Mouse (Mus musculus) hindbrain, postnatal 0 days (tissue): Measurements from ENCODE around the gene Myadml2. TPM values are rescaled to one million over a fixed set of nuclear protein-coding genes. Genes with fewer than 3 reads are reported as not detected.

ENCODE experiments used
- ATAC-seq: fragments of 200-750 bp; cut with Nextera tagmentation; 2 replicates; pipeline ENCODE4 v1.8.0; 2017; ENCODE audit warnings: mild to moderate bottlenecking, moderate TSS enrichment, moderate library complexity
- DNase-seq: peaks from one replicate; pipeline ENCODE4 v3.0.0-alpha.2; 2015; ENCODE audit warnings: low spot score
- H3K27ac ChIP-seq: fragments of 300-500 bp; sonication (generic); 2 replicates; pipeline ENCODE4 v1.5.1; 2014; ENCODE audit warnings: mild to moderate bottlenecking
- H3K27me3 ChIP-seq: fragments of 300-500 bp; sonication (generic); 2 replicates; pipeline ENCODE4 v1.6.1; 2014; ENCODE audit warnings: low read length, mixed read lengths; ENCODE audit not compliant: insufficient read depth
- H3K36me3 ChIP-seq: fragments of 300-500 bp; sonication (generic); 2 replicates; pipeline ENCODE4 v1.6.1; 2014; ENCODE audit warnings: low read length, mixed read lengths; ENCODE audit not compliant: insufficient read depth
- H3K4me1 ChIP-seq: fragments of 300-500 bp; sonication (generic); 2 replicates; pipeline ENCODE4 v1.6.1; 2014; ENCODE audit warnings: antibody characterized with exemption, low read length, mixed read lengths; ENCODE audit not compliant: insufficient read depth
- H3K4me2 ChIP-seq: fragments of 300-500 bp; sonication (generic); 2 replicates; pipeline ENCODE4 v1.6.1; 2014; ENCODE audit warnings: low read depth, mild to moderate bottlenecking, low read length, moderate library complexity, mixed read lengths
- H3K4me3 ChIP-seq: fragments of 300-500 bp; sonication (generic); 2 replicates; pipeline ENCODE4 v1.5.1; 2014; ENCODE audit warnings: low read length
- H3K9ac ChIP-seq: fragments of 300-500 bp; sonication (generic); replicated peaks from 2 replicates; pipeline ENCODE4 v1.6.1; 2014; ENCODE audit warnings: mild to moderate bottlenecking, low read length, moderate library complexity, mixed read lengths
- H3K9me3 ChIP-seq: fragments of 300-500 bp; sonication (generic); 2 replicates; pipeline ENCODE4 v1.6.1; 2016; ENCODE audit warnings: low read length, mixed read lengths
- CTCF ChIP-seq: IDR thresholded peaks from 2 replicates; pipeline ENCODE4 v1.5.1; 2016; ENCODE audit warnings: antibody characterized with exemption, control low read depth, low read depth
- WGBS: fragments of 180-500 bp; shearing (Covaris S2); extraction: QIAGEN DNeasy Blood & Tissue Kit; methylation state at CpG from one replicate; pipeline ENCODE4 v1.1.7; 2014; 5-methylcytosine and 5-hydroxymethylcytosine counted together
- polyA plus RNA-seq: library from polyadenylated mRNA; unstranded; fragments of >200 nt; fragmentation: Nextera tagmentation; extraction: Ambion mirVana; gene quantifications from 2 replicates; pipeline ENCODE4 v1.2.1, GENCODE M21; 2015
- total RNA-seq: library from RNA; depleted of rRNA; stranded (reverse); fragments of >200 nt; gene quantifications from 2 replicates; pipeline ENCODE4 v1.2.3, GENCODE M21; 2014; rRNA removed

Gene Myadml2
- total RNA-seq (1.4 and 1.5 TPM in 2 replicates), polyA plus RNA-seq (1.3 and 1.5 TPM in 2 replicates)

GRCm38 (mm10) chr11:120648001-120648476 is at the start of gene Myadml2:
Gene Myadml2, minus strand, starts transcription at chr11:120648158.
- Histone ChIP-seq H3K4me1 (peaks cover 9% of the 10 kb centered on the region; the same call in 1 of the 2 replicates), H3K9ac (peak within 1 kb of the TSS; percentile 28), H3K27ac (no peak within 1 kb of the TSS), H3K4me3 (peak within 1 kb of the TSS; percentile 18), H3K36me3 (no peaks in the 10 kb centered on the region), H3K9me3 (no peaks in the 10 kb centered on the region), H3K27me3 (no peaks in the 10 kb centered on the region), H3K4me2 (peak within 1 kb of the TSS; percentile 49)
- DNase-seq (peak; percentile 23), ATAC-seq (no peak)
- no peak for TF ChIP-seq CTCF
- 3% methylated on average over 13 of the region's 13 CpGs for WGBS

GRCm38 (mm10) chr11:120697741-120698140 is 49.8 kb upstream of the Myadml2 start:
- no peak overlapping the region for H3K27ac ChIP-seq
- no peak overlapping the region for H3K9ac ChIP-seq
- no peak overlapping the region for H3K4me2 ChIP-seq
- H3K9me3 ChIP-seq = no peaks in the 10 kb centered on the region
- TF ChIP-seq CTCF = no peak
- H3K4me3 ChIP-seq = no peak overlapping the region
- no peak for ATAC-seq
- DNase-seq = no peak
- 71% methylated on average over 10 of the region's 10 CpGs for WGBS
- peaks cover 13% of the 10 kb centered on the region for H3K36me3 ChIP-seq
- H3K27me3 ChIP-seq = no peaks in the 10 kb centered on the region
- H3K4me1 ChIP-seq = no peaks in the 10 kb centered on the region

GRCm38 (mm10) chr11:120696568-120696967 is 48.6 kb upstream of the Myadml2 start:
- no peak for ATAC-seq
- TF ChIP-seq CTCF = peak; percentile 47
- Histone ChIP-seq H3K27me3 (no peaks in the 10 kb centered on the region), H3K36me3 (peaks cover 9% of the 10 kb centered on the region), H3K4me2 (no peak overlapping the region), H3K27ac (no peak overlapping the region), H3K9me3 (no peaks in the 10 kb centered on the region), H3K4me1 (no peaks in the 10 kb centered on the region), H3K4me3 (no peak overlapping the region), H3K9ac (no peak overlapping the region)
- DNase-seq = no peak
- WGBS = 91% methylated on average over 6 of the region's 6 CpGs

GRCm38 (mm10) chr11:120695641-120696040 is 47.7 kb upstream of the Myadml2 start:
- H3K9ac ChIP-seq = no peak overlapping the region
- no peaks in the 10 kb centered on the region for H3K4me1 ChIP-seq
- DNase-seq (no peak), ATAC-seq (0 out of 2 replicates have a peak, but pooled peaks have one; percentile 25)
- no peak overlapping the region for H3K4me2 ChIP-seq
- no peak overlapping the region for H3K4me3 ChIP-seq
- H3K27ac ChIP-seq = no peak overlapping the region
- peaks cover under 1% of the 10 kb centered on the region; the same call in 1 of the 2 replicates for H3K36me3 ChIP-seq
- 50% methylated on average over 12 of the region's 12 CpGs for WGBS
- TF ChIP-seq CTCF = no peak
- no peaks in the 10 kb centered on the region for H3K27me3 ChIP-seq
- no peaks in the 10 kb centered on the region for H3K9me3 ChIP-seq

DNA sequence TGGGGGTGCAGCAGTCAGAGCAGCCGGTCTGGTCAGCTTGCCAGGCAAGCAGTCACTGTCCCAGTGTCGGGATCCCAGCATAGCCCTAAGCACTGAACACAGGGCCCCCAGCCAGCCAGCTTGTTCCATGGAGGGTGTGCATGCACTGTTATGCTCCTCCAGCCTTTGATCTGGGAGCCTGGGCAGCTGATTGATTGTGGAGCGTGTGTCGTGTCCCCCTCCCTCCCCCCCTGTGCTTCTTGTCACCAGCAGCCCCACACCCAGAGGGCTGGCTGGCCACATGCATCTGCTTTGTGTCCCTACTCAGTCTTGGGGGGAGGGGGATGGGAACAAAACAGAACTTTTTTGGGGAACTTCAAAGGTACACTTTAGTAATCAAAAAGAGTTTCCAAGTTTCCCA is 47.2 kb upstream of the Myadml2 start:
- no peak overlapping the region for H3K4me2 ChIP-seq
- H3K4me1 ChIP-seq = no peaks in the 10 kb centered on the region
- ATAC-seq = peak; percentile 77
- no peak overlapping the region for H3K4me3 ChIP-seq
- H3K27ac ChIP-seq = no peak overlapping the region
- H3K9me3 ChIP-seq = no peaks in the 10 kb centered on the region
- no peak overlapping the region for H3K9ac ChIP-seq
- H3K36me3 ChIP-seq = peaks cover 4% of the 10 kb centered on the region
- no peaks in the 10 kb centered on the region for H3K27me3 ChIP-seq
- no peak for TF ChIP-seq CTCF
- peak; percentile 63 for DNase-seq
- WGBS = 13% methylated on average over 4 of the region's 4 CpGs

DNA sequence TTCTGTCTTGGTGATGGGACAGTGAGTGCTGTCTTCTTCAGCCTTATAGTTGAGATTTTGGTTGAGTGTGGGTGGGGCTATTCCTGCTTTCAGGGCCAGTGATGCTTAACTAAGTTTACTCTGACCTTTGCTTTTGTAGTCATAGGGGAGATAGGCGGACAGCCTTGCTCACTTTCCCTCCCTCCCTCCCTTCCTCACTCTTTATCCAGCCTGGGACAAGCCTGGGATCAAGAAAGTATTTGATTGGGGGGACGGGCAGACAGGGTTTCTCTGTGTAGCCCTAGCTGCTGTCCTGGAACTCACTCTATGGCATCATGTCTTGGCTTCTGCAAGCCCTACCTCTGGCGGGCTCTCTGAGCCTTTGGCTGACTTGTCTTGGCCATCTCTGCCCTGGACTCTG is 45.5 kb upstream of the Myadml2 start:
- no peak overlapping the region for H3K4me3 ChIP-seq
- no peaks in the 10 kb centered on the region for H3K4me1 ChIP-seq
- no peak overlapping the region for H3K4me2 ChIP-seq
- no peak overlapping the region for H3K9ac ChIP-seq
- peaks cover 4% of the 10 kb centered on the region for H3K36me3 ChIP-seq
- 52% methylated on average over 3 of the region's 3 CpGs for WGBS
- no peak for ATAC-seq
- no peaks in the 10 kb centered on the region for H3K27me3 ChIP-seq
- DNase-seq = no peak
- no peak for TF ChIP-seq CTCF
- no peak overlapping the region for H3K27ac ChIP-seq
- H3K9me3 ChIP-seq = no peaks in the 10 kb centered on the region

DNA sequence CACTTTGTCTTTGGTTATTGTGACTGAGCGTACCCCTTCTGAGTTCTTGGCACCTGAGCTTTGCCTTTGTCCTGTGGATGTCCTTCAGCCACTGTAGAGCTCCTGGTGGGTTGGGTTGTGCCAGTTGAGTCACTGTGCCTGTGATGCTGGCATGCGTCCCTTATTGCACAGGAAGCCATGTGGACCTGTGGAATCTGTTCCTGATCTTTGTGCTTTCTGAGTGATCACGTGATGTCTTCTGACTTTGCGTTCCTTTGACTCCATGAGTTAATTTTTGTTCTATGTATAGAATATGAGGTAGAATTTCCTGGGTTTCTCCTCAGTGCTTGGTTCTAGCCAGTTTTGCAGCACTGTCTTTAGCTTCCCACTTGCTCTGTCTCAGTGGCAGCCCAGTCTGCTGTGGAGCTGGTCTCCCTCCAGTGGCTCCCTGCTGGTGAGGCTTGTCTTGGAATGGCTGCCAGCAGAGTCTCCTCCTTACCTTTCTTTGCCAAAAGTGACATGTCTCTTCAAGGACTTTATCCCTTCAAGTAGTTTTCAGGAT is 44.6 kb upstream of the Myadml2 start:
- 83% methylated on average over 4 of the region's 4 CpGs for WGBS
- ATAC-seq (no peak), DNase-seq (peak; percentile 15)
- Histone ChIP-seq H3K9me3 (no peaks in the 10 kb centered on the region), H3K27me3 (no peaks in the 10 kb centered on the region), H3K9ac (no peak overlapping the region), H3K4me3 (no peak overlapping the region), H3K27ac (no peak overlapping the region), H3K36me3 (peaks cover 7% of the 10 kb centered on the region), H3K4me2 (no peak overlapping the region), H3K4me1 (no peaks in the 10 kb centered on the region)
- TF ChIP-seq CTCF = no peak
